10 mouse cellular contexts compared by ENCODE assay signal in genomic region chr7:141429840-141430584, GRCm38 (mm10). TPM values are rescaled to one million over a fixed set of nuclear protein-coding genes. Genes with fewer than 3 reads are reported as not detected.
A peak's percentile ranks its signal among the peaks of the same experiment; 100 is the strongest.
DNase-seq lines count a peak whose midpoint lies in the region; ATAC-seq lines count a peak whose summit lies in the region.
"Had no signal": no experiment of that assay in that cellular context is flagged by ENCODE, and none has a peak within 500 bp of the region (broad histone marks: within the 10 kb centered on the region; RNA-seq: fewer than 3 reads in every experiment).

No protein-coding gene starts in this region.

- H3K36me3 ChIP-seq in heart, embryonic 15.5 days = peaks cover 8% of the 10 kb centered on the region
- H3K36me3 ChIP-seq in forebrain, embryonic 14.5 days (ENCODE audit: control insufficient read depth, insufficient read depth, low read length) = peaks cover 48% of the 10 kb centered on the region
- peaks cover 40% of the 10 kb centered on the region for H3K36me3 ChIP-seq in limb, embryonic 13.5 days

- peaks cover 43% of the 10 kb centered on the region for H3K4me1 ChIP-seq in heart, embryonic 15.5 days (replicated peaks)
- peaks cover 13% of the 10 kb centered on the region for H3K4me1 ChIP-seq in forebrain, embryonic 14.5 days (ENCODE audit: control insufficient read depth, insufficient read depth, low read length)
- peaks cover 39% of the 10 kb centered on the region for H3K4me1 ChIP-seq in limb, embryonic 13.5 days

- H3K27me3 ChIP-seq in heart, embryonic 15.5 days = no peaks in the 10 kb centered on the region
- H3K27me3 ChIP-seq in forebrain, embryonic 14.5 days (replicated peaks; ENCODE audit: control insufficient read depth, insufficient read depth, low read length) = no peaks in the 10 kb centered on the region
- no peaks in the 10 kb centered on the region for H3K27me3 ChIP-seq in limb, embryonic 13.5 days

- peak overlapping the region; percentile 54; the same call in 1 of the 2 replicates for H3K4me2 ChIP-seq in heart, embryonic 15.5 days
- H3K4me2 ChIP-seq in forebrain, embryonic 14.5 days (ENCODE audit: low read length) = peak overlapping the region; percentile 85
- peak overlapping the region; percentile 62 for H3K4me2 ChIP-seq in limb, embryonic 13.5 days (replicated peaks)

- 45% methylated on average over 9 of the region's 9 CpGs for WGBS in heart, embryonic 15.5 days
- WGBS in forebrain, embryonic 14.5 days = 63% methylated on average over 9 of the region's 9 CpGs
- WGBS in limb, embryonic 13.5 days = 64% methylated on average over 9 of the region's 9 CpGs

- H3K9me3 ChIP-seq in heart, embryonic 15.5 days (replicated peaks) = no peaks in the 10 kb centered on the region
- H3K9me3 ChIP-seq in forebrain, embryonic 14.5 days (replicated peaks; ENCODE audit: control insufficient read depth, low read length) = no peaks in the 10 kb centered on the region
- H3K9me3 ChIP-seq in limb, embryonic 13.5 days = no peaks in the 10 kb centered on the region
- H3K9me3 ChIP-seq: G1E had no signal

- 0 out of 2 replicates have a peak, but pooled peaks have one; percentile 21 for ATAC-seq in heart, embryonic 15.5 days (replicated peaks; ENCODE audit: insufficient number of reproducible peaks, insufficient read depth, low FRiP score, low read depth)
- ATAC-seq in forebrain, embryonic 14.5 days = no peak
- ATAC-seq in limb, embryonic 13.5 days (ENCODE audit: low FRiP score, low read depth) = no peak

- DNase-seq in heart, postnatal 14 days = no peak
- DNase-seq in cerebellum, adult 9-10 months = peak; percentile 71
- DNase-seq in forebrain, embryonic 14.5 days (ENCODE audit: low spot score) = no peak
- no peak for DNase-seq in gastrocnemius, postnatal 25 days
- no peak for DNase-seq in urinary bladder, adult 18-20 months (ENCODE audit: low spot score in 2 of 2)
- DNase-seq in left cerebral cortex, adult 8-10 months (ENCODE audit: low spot score in 2 of 2) = no peak

- peak overlapping the region; percentile 29; the same call in 1 of the 2 replicates for H3K4me3 ChIP-seq in heart, embryonic 15.5 days
- H3K4me3 ChIP-seq in forebrain, embryonic 14.5 days (ENCODE audit: low read depth, low read length) = peak overlapping the region; percentile 48; the same call in 1 of the 2 replicates
- H3K4me3 ChIP-seq in limb, embryonic 13.5 days = no peak overlapping the region

- H3K27ac ChIP-seq in heart, embryonic 15.5 days = peak overlapping the region; percentile 55
- no peak overlapping the region for H3K27ac ChIP-seq in forebrain, embryonic 14.5 days (ENCODE audit: low read depth, low read length)
- H3K27ac ChIP-seq in limb, embryonic 13.5 days = 0 out of 2 replicates have a peak overlapping the region, but pooled peaks have one; percentile 22

- intact Hi-C loops in heart, postnatal 14 days (cut with DNase I) = no loop called here

- H3K9ac ChIP-seq in heart, embryonic 15.5 days = 0 out of 2 replicates have a peak overlapping the region, but pooled peaks have one; percentile 27
- no peak overlapping the region for H3K9ac ChIP-seq in forebrain, embryonic 14.5 days (ENCODE audit: low read length)
- 0 out of 2 replicates have a peak overlapping the region, but pooled peaks have one; percentile 56 for H3K9ac ChIP-seq in limb, embryonic 13.5 days

RNA-seq across cellular contexts. Expression of gene Cend1, which starts 0.7 kb away (rescaled TPM):
- polyA plus RNA-seq in heart, embryonic 15.5 days (2015; fragmentation: Nextera tagmentation; extraction: Ambion mirVana) = 4.5 and 5.2 TPM in 2 replicates
- 1 to 10 TPM; 1.5 to 1.7 TPM for total RNA-seq in heart, postnatal 14 days (2021)
- polyA plus RNA-seq in forebrain, embryonic 14.5 days (2014; fragmentation: Nextera tagmentation; extraction: Ambion mirVana) = 21.3 and 25.1 TPM in 2 replicates
- polyA plus RNA-seq in limb, embryonic 13.5 days (2015; fragmentation: Nextera tagmentation; extraction: Ambion mirVana) = 5.1 and 5.2 TPM in 2 replicates
- total RNA-seq in gastrocnemius, postnatal 25 days (2021) = under 1 TPM; 0.38 to 0.75 TPM
- total RNA-seq in left cerebral cortex, adult 8-10 months (2022) = 100 to 1,000 TPM; 286 to 326 (median 299) TPM
- total RNA-seq: G1E had no signal
- polyA plus RNA-seq: G1E; liver, embryonic 16.5 days had no signal

RNA-seq across cellular contexts. Expression of gene Slc25a22, which starts 7.7 kb away (rescaled TPM):
- polyA plus RNA-seq in heart, embryonic 15.5 days (2015; fragmentation: Nextera tagmentation; extraction: Ambion mirVana) = 14.1 and 20.2 TPM in 2 replicates
- 10 to 100 TPM; 65.5 to 67.6 TPM for total RNA-seq in heart, postnatal 14 days (2021)
- polyA plus RNA-seq in forebrain, embryonic 14.5 days (2014; fragmentation: Nextera tagmentation; extraction: Ambion mirVana) = 56.0 and 81.6 TPM in 2 replicates
- polyA plus RNA-seq in limb, embryonic 13.5 days (2015; fragmentation: Nextera tagmentation; extraction: Ambion mirVana) = 38.8 and 39.3 TPM in 2 replicates
- 10 to 100 TPM; 17.1 to 32.9 TPM for total RNA-seq in gastrocnemius, postnatal 25 days (2021)
- total RNA-seq in left cerebral cortex, adult 8-10 months (2022) = 100 to 1,000 TPM; 245 to 266 (median 253) TPM

RNA-seq across cellular contexts. Expression of gene Pidd1, which starts 13.8 kb away (rescaled TPM):
- polyA plus RNA-seq in heart, embryonic 15.5 days (2015; fragmentation: Nextera tagmentation; extraction: Ambion mirVana) = 6.7 and 9.6 TPM in 2 replicates
- 1 to 10 TPM; 1.1 to 1.2 TPM for total RNA-seq in heart, postnatal 14 days (2021)
- polyA plus RNA-seq in forebrain, embryonic 14.5 days (2014; fragmentation: Nextera tagmentation; extraction: Ambion mirVana) = 5.4 and 5.6 TPM in 2 replicates
- 11.7 and 12.0 TPM in 2 replicates for polyA plus RNA-seq in limb, embryonic 13.5 days (2015; fragmentation: Nextera tagmentation; extraction: Ambion mirVana)
- total RNA-seq in gastrocnemius, postnatal 25 days (2021) = under 1 TPM; 0.18 to 0.75 TPM
- 1 to 10 TPM in 3 of 4 experiments, under 1 TPM in 1; 0.88 to 2.5 (median 1.3) TPM for total RNA-seq in left cerebral cortex, adult 8-10 months (2022)

RNA-seq across cellular contexts. Expression of gene Gatd1, which starts 16.1 kb away (rescaled TPM):
- 25.5 and 31.6 TPM in 2 replicates for polyA plus RNA-seq in heart, embryonic 15.5 days (2015; fragmentation: Nextera tagmentation; extraction: Ambion mirVana)
- total RNA-seq in heart, postnatal 14 days (2021) = 10 to 100 TPM; 12.5 to 13.3 TPM
- polyA plus RNA-seq in forebrain, embryonic 14.5 days (2014; fragmentation: Nextera tagmentation; extraction: Ambion mirVana) = 41.7 and 43.4 TPM in 2 replicates
- 73.8 and 75.9 TPM in 2 replicates for polyA plus RNA-seq in limb, embryonic 13.5 days (2015; fragmentation: Nextera tagmentation; extraction: Ambion mirVana)
- 1 to 10 TPM; 5.2 to 6.7 TPM for total RNA-seq in gastrocnemius, postnatal 25 days (2021)
- 10 to 100 TPM; 40.6 to 48.1 (median 44.6) TPM for total RNA-seq in left cerebral cortex, adult 8-10 months (2022)

RNA-seq across cellular contexts. Expression of gene Rplp2, which starts 17.2 kb away (rescaled TPM):
- 703 and 884 TPM in 2 replicates for polyA plus RNA-seq in heart, embryonic 15.5 days (2015; fragmentation: Nextera tagmentation; extraction: Ambion mirVana)
- total RNA-seq in heart, postnatal 14 days (2021) = 100 to 1,000 TPM; 876 to 946 TPM
- polyA plus RNA-seq in forebrain, embryonic 14.5 days (2014; fragmentation: Nextera tagmentation; extraction: Ambion mirVana) = 740 and 845 TPM in 2 replicates
- polyA plus RNA-seq in limb, embryonic 13.5 days (2015; fragmentation: Nextera tagmentation; extraction: Ambion mirVana) = 1,214 and 1,220 TPM in 2 replicates
- total RNA-seq in gastrocnemius, postnatal 25 days (2021) = 100 to 1,000 TPM; 531 to 541 TPM
- total RNA-seq in left cerebral cortex, adult 8-10 months (2022) = 100 to 1,000 TPM; 524 to 612 (median 563) TPM

Comparison
In these comparisons a context has a peak if more than half of its experiments do, and no peak if none do; other contexts are left out.
1. RNA of gene Cend1, which starts 0.7 kb away (total RNA-seq): 286 to 326 TPM in left cerebral cortex, adult 8-10 months; 1.5 to 1.7 TPM in heart, postnatal 14 days and 0.38 to 0.75 TPM in gastrocnemius, postnatal 25 days; every median in the first group is over 100 times any median in the second.
2. Peak in every context shown above with its lines, with median percentiles within 50 percentile points of each other: H3K4me2 ChIP-seq.